Mouse (Mus musculus): Measurements from ENCODE around the gene Lrrfip1.

DNA sequence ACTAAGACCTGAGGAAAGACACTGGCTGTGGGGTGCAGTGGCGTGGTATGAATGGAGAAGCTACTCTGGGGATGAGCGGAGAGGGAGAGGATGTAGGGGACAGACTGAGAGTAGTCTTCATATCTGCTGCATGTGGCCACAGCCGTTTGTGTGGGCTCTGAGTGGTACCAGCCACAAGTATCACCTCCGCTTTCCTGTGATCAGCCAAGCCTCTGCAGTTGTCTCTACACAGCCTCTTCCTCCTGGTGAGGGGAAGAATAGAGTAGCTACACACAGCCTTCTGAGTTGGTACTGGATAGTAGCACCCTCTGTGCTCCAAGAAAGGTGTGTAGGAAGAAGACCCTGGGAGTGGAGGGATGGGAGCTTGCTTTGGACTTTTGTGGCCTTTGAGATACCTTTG lies 38.7 kb downstream of the Lrrfip1 start:
- TF ChIP-seq CTCF (IDR thresholded peaks at IDR 0.05; ENCODE audit: low read depth) (no peak), EP300 (optimal IDR thresholded peaks at IDR 0.05) (no peak)

Measured in stomach, postnatal 0 days (tissue).